Mouse (Mus musculus) lung, adult 2 months (tissue): Measurements from ENCODE around the gene Baiap2l1.

Source experiments
- CTCF ChIP-seq: fragments of 200-500 bp; IDR thresholded peaks from 2 replicates; pipeline ENCODE4 v1.5.1; 2011; ENCODE audit warnings: mild to moderate bottlenecking, low read length, control low read depth; ENCODE audit not compliant: insufficient read depth
- POLR2A ChIP-seq: fragments of 200-500 bp; IDR thresholded peaks from 2 replicates; pipeline ENCODE4 v1.6.1; 2011; ENCODE audit warnings: low read depth, mild to moderate bottlenecking, control low read depth, low read length, borderline replicate concordance; ENCODE audit errors: extremely low read depth

DNA sequence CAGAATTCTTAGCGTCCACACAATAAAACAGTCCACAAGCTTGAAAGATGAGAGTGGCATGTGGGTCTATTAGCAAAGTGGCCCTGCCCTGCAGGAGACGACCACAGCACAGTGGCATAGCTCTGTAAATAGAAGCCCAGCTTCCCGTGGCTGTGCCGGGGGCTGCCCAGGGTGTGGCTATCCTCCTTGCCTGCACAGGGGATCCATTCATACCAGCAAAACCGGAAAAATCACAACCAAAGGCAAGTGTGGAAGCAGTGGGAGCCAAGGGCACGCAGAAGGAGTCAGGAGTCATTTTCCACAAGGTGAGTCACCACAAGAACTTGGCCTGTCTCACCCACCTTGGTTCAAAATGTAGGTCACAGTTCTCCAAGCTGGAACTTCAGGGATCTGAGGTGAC is 39.6 kb downstream of the Baiap2l1 start:
- TF ChIP-seq POLR2A (no peak), CTCF (no peak)
